Mouse (Mus musculus): ENCODE measurements at regions not wholly inside any gene's neighbourhood (a gene's known extent, or its start where the extent isn't known, plus 50 kb on each side); places are given as distances from the start of the nearest gene placed in this dataset.

GRCm38 (mm10) chr1:55890511-55891151, 484.9 kb downstream of the Plcl1 start:
- no peak for DNase-seq

GRCm38 (mm10) chr1:55891894-55892293, 486.2 kb downstream of the Plcl1 start:
- DNase-seq = no peak

GRCm38 (mm10) chr1:55897572-55897971, 491.9 kb downstream of the Plcl1 start:
- no peak for DNase-seq

- no peak for DNase-seq
Observed at GRCm38 (mm10) chr1:55898031-55898430, 492.3 kb downstream of the Plcl1 start.

GRCm38 (mm10) chr1:55900033-55900432, 494.3 kb downstream of the Plcl1 start:
- no peak for DNase-seq

- no peak for DNase-seq
Observed at GRCm38 (mm10) chr1:55903177-55903576, 497.5 kb downstream of the Plcl1 start.

GRCm38 (mm10) chr1:55904571-55904970, 498.9 kb downstream of the Plcl1 start:
- no peak for DNase-seq

GRCm38 (mm10) chr1:55905232-55905631, 499.5 kb downstream of the Plcl1 start:
- DNase-seq = no peak

GRCm38 (mm10) chr1:55910024-55910423, 504.3 kb downstream of the Plcl1 start:
- no peak for DNase-seq

- no peak for DNase-seq
Observed at GRCm38 (mm10) chr1:55914284-55914683, 508.6 kb downstream of the Plcl1 start.

- DNase-seq = no peak
Observed at GRCm38 (mm10) chr1:55915940-55916339, 510.2 kb downstream of the Plcl1 start.

GRCm38 (mm10) chr1:55919516-55919915, 513.8 kb downstream of the Plcl1 start:
- DNase-seq = no peak

GRCm38 (mm10) chr1:55946786-55947549, 541.2 kb downstream of the Plcl1 start:
- no peak for DNase-seq

GRCm38 (mm10) chr1:55947618-55948283, 542.0 kb downstream of the Plcl1 start:
- no peak for DNase-seq

- DNase-seq = no peak
Observed at GRCm38 (mm10) chr1:55949606-55950005, 543.9 kb downstream of the Plcl1 start.

GRCm38 (mm10) chr1:55957804-55958445, 552.2 kb downstream of the Plcl1 start:
- no peak for DNase-seq

GRCm38 (mm10) chr1:55960291-55960690, 554.6 kb downstream of the Plcl1 start:
- peak; percentile 50 for DNase-seq

- DNase-seq = no peak
Observed at GRCm38 (mm10) chr1:55963867-55964266, 558.1 kb downstream of the Plcl1 start.

- DNase-seq = no peak
Observed at GRCm38 (mm10) chr1:55966273-55966672, 560.6 kb downstream of the Plcl1 start.

GRCm38 (mm10) chr1:55967869-55968268, 562.1 kb downstream of the Plcl1 start:
- no peak for DNase-seq

- no peak for DNase-seq
Observed at GRCm38 (mm10) chr1:55977796-55978195, 572.1 kb downstream of the Plcl1 start.

GRCm38 (mm10) chr1:55983522-55984066, 577.9 kb downstream of the Plcl1 start:
- no peak for DNase-seq

GRCm38 (mm10) chr1:55997074-55997473, 591.4 kb downstream of the Plcl1 start:
- DNase-seq = no peak

Measured in cerebellum, adult 9-10 months (tissue).